Mouse (Mus musculus) skeletal muscle tissue, adult 2 months (tissue): ENCODE results near the gene Mrpl49.
A peak's percentile ranks its signal among the peaks of the same experiment; 100 is the strongest.

ENCODE experiments used
- DNase-seq: peaks from one replicate; pipeline ENCODE4 v3.0.0-alpha.2; 2012; ENCODE audit warnings: low read depth, low spot score

Mrpl49 gene

DNA sequence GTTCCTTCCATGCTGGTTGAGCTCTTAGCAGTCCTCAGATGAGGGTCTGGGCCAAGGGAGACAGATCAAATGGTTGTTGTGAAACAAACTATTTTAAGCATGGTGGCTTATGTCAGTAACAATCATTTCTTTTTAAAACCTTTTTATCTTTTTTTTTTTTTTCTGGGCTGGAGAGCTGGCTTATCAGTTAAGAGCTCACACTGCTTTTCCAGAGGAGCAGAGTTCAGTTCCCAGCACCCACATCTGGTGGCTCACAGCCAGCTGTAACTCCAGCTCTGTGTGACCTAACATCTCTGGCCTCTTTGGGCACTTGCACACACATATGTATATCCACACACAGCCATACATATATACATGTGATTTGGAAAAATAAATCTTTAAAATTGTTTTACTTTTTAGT lies 19.9 kb downstream of the Mrpl49 start:
- DNase-seq = no peak

DNA sequence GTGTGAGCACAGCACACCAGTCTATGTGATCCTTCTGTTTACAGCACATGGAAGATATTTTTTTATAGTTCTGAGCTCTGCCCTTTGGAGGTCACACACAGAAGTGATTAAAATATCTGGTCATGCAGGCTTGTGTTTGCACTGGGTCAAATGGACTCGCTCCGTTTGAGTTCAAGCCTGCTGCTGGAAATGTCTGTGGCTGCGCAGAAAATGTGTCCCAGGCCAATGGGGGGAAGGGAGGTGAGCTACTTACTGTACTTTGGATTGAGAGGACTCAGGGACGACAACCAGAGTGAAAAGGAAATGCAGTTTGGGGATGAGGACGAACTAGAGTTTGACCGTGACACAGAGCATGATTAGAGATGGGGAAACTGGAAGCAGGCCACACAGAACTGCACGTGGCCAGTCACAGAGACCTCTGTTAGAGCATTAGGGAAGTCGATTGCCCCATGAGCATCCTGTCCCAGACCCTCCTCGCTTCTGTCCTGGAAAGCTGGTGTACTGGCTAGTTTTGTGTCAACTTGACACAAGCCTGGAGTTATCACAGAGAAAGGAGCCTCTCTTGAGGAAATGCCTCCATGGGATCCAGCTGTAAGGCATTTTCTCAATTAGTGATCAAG lies 21.5 kb downstream of the Mrpl49 start:
- no peak for DNase-seq

DNA sequence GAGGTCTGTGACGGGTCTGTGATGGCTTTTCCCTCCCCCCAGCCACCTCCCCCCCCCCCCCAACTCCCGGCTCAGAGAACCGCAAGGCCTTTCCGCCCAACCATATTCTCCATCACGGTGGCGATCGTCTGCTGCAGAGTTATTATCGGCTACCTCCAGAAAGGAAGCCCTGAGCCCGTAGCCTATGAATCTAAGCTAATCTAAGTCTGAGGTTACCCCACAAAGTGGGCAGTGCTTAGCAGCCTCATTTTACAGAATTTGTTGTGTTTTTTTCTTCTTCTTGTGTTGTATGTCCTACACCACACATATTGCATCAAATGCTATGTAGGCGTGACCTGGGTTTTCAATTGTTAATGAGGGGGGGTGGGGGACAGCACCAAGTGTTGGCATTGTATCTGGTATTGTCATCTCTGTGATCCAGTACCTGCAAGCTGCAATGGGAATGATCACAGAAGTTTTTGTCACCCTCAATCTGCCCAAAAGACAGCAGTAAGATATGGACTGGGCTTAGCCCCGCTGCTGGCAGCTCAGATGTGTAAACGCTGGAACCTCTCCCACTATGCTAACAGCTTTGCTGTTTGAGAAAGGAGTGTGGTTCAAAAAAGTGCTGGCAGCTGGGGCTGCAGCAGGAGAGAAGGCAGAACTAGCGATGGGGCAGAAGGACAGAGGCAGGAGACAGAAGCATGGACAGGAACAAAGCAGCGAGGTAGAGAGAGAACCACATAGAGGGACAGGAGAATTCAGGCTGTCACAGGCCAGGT lies 26.9 kb downstream of the Mrpl49 start:
- DNase-seq = no peak

DNA sequence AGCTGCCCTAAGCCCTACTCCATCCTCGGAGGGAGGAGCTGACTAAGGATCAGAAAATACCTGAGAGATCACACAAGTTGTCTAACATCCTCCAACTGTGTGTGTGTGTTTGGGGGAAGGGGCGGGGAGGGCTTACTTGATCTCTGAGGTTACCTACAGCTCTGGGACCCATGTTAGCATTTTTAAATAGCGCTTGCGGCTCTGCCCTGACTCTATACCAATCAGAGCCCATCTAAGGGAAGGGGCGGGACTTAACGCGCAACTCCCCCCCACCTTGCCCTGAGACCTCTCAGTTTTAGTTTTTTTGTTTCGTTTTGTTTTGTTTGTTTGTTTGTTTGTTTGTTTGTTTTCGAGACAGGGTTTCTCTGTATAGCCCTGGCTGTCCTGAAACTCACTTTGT lies 28.2 kb downstream of the Mrpl49 start:
- no peak for DNase-seq

DNA sequence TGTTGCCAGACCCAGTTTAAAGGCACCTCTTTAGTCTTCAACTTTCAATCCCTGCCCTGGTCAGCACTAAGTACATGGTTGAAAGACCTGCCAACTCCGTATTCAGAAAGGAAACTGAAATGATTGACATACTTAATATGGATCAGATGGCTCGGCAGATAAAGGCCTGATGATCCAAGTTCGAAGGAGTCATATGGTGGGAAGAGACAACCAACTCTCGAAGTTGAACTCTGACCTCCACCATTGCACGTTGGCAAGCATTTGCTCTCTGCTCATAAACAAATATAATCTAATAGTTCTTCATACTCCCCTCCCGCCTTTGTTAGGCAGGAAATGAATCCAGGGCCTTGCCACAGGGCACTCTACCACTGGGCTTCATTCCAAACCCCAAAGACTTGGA lies 28.6 kb downstream of the Mrpl49 start:
- DNase-seq = no peak

DNA sequence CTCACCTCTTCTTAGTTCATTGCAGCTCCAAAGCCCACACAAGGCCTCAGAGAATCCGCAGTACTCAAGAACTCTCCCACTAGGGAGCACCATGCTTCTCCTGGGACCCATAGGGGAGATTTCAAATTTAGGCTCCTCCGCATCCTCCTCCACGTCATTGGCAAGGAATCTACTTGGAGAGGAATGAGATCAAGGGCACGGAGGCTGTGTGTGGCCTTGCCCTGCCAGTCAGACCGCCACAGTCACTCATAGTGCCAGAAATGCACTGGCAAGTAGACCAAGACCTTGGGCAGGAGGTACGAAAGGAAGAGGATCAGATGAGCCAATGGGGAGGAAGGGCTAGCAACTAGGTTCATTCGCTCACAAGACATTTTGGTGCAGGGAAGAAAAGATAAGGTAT lies 33.7 kb downstream of the Mrpl49 start:
- no peak for DNase-seq

DNA sequence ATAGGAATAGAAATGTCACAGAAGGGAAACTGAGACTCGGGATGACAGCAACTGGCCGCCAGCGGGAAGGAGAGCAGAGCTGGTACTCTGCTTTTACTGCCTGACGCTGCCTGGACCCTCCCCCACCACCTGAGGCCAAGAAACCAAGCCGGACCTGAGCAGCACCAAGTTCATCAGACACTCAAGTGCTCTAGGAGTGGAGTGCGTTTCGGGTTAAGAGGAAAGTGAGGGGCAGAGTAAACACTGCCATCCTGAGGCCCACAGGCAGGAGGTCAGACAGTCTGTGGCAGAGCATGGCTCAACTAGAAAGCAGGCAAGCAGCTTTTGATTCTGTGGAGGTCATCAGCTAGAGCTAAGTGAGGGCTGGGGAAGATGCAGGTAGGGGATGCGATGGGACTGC lies 34.5 kb downstream of the Mrpl49 start:
- no peak for DNase-seq

DNA sequence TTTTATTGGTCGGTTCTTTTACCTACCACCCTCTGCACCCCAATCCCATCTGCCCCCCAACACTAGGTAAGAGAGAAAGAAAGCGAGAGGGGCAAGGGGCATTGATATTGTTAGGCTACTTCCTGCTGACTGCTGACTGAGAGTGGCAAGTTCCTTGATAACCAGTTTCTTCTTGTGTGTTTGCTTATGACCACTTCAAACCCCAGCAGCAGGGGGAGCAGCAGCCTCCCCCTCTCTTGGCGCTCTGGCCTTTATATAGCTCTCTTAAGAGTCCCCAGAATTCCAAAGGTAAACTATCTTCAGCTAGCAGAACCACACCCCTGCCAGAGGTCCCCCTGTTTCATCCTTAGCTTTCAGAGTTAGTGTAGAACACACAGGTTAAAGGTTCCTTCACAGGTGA lies 37.3 kb downstream of the Mrpl49 start:
- no peak for DNase-seq

DNA sequence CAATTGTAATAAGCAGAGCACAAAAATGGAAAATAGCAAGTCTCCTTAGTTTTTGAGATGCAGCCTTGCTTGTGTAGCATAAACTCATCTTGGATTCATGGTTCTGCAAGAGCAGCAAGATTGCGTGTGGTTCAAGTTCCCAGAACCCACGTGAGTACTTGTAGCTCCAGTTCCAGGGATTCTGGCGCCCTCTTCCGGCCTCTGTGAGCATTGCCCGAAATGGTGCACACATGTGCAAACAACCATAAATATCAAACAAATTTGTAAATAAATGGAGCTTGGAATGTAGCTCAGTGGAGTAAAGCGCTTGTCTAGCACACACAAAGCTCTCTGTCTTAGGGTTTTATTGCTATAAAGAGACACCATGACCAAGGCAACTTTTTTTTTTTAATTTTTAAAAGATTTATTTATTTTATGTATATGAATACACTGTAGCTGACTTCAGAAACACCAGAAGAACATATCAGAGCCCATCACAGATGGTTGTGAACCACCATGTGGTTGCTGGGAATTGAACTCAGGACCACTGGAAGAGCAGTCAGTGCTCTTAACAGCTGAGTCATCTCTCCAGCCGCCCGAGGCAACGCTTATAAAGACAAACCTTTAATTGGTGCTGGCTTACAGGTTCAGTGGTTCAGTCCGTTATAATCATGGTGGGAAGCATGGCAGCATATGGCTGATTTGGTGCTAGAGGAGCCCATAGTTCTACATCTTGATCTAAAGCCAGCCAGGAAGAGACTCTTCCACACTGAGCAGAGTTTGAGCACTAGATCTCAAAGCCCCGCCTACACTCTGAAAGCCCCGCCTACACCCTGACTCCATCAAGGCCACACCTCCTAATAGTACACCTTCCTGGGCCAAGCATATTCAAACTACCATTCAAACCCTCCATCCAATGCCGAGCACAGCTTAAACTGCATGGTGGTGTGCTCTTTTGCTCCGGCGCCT lies 39.2 kb downstream of the Mrpl49 start:
- peak; percentile 94 for DNase-seq

DNA sequence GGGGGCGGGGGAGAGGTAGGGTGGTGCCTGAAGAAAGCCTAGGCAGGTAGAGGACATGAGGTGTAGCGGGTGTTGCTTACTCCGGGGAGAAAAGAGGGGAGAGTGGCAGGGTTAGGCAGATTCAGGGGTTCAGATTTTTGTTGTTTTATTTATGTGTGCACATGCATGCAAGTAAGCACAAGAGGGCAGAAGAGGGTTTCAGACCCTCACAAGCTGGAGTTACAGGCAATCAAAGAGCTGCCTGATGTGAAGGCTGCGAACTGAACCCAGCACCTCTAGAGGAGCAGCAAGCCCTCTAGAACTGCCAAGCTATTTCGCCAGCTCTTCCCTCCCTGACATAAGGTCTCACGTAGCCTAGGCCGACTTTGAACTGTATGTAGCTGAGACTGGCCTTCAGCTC lies 41.1 kb downstream of the Mrpl49 start:
- peak; percentile 31 for DNase-seq

DNA sequence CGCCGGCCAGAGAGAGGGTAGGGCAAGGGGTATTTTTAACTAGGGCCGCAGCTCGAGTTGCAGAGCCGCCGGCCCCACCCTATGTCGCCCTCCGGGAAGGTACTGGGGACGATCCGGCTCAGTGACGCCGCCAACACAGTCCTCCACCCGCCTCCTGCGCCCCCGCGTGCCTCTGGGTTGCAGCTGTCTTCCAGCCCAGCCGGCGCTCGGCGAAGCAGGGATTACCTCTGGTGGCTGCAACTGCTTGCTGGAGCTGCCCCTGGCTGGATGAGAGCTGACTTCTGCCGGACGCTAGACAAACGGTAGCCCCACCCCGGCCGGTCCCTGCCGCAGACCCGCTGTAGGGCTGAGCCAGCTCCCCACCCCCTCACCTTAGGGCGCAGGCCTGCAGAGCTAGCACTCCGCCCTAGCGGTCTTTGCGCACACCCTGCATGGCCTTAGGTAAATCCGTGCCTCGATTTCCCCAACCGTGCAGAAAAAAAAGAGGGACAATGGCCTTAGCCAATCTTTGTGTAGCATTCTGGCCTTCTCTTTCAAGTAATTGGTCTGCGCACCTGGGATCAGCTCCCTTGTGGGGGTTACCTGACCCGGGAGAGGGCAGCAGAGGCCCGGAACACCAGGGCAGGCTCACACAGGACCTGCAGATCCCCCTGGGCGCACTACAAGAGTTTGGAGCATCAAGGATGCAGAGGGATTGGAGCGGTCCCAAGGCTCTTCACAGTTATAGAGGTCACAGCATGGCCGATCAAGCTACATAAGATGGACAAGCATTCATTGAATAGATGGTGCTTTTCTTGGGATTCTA lies 41.9 kb downstream of the Mrpl49 start, which contains the start of gene Capn1:
Gene Capn1, minus strand, starts transcription at position 387 of the 805 bp plus-strand sequence.
- peak; percentile 84 for DNase-seq

DNA sequence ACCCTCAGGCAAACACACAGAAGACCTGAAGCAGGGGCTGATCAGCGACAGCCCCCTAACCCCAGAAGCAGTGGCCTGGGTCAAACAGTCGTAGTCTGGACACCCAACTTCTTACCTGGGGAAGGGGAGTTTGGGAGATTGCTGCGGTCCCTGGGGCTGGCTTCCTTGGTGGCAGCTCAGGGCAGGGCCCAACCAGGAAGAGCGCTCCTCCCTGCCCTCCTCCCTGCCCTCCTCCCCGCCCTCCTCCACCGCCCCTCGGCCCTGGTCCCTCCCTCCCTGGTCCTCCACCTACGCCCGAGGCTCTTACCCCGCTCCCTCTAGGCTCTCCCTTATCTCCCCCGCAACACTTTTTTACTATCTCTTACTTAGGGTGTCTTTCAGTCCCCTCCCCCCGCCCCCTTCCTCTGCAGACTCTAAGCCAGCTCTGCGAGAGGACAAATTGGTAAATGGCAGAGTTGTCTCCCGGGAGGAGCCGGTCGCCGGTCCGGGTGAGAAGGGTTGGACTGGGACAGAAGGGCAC lies 42.5 kb downstream of the Mrpl49 start:
- no peak for DNase-seq

DNA sequence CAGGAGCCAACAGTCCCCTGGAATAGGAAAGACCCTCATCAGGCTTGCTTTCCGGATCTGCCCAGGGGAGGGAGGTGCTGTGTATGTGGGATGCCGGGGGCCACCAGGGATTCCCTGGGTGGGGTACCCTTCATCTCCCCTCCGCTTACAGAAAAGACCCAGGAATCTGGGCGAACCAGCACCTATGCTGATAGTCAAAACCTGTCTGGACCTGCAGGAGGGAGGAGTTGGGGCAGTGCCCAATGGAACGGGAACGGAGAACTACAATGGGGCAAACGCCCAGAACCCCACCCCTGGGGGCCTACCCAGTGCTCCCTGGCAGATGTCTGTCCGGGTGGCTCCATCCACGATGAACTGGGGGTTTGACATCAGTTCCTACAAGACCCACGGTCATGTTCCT lies 43.9 kb downstream of the Mrpl49 start:
- DNase-seq = no peak

DNA sequence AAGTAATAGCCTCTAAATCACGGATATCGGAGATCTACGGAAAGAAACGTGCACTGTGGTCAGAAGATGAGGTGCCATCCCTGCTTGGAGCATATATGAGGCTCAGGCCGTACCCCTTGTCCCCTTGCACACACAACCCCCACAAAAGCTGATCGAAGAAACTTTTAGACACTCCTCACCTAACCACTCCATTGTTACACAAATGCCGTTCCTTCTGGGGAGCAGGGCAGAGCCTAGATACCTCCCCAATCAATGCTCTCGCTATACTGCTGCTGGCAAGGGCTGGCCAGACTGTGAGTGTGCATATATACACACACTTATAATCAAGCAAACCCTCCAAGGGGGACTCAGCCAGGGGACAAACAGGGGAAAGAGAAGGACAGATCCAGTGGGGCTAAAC lies 48.4 kb downstream of the Mrpl49 start:
- DNase-seq = no peak

DNA sequence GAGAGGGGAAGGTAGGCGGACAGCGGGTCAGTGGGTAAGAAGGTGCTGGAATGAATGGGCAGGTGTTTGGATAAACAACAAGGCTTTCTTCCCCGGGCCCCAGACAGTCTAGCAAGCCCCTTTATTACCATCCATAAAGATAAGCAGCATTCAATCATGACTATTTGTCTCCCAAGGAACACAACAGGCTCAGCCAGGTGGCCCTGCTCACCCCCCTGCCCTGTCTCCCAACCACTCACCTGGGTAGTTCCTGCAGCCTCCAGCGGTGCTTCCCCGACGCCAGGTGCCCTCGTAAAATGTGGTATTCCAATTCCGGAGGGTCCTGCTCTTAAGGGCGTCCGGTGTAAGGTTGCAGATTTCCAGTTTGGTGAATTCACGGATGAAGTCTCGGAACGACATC lies 50.6 kb downstream of the Mrpl49 start:
- DNase-seq = no peak

DNA sequence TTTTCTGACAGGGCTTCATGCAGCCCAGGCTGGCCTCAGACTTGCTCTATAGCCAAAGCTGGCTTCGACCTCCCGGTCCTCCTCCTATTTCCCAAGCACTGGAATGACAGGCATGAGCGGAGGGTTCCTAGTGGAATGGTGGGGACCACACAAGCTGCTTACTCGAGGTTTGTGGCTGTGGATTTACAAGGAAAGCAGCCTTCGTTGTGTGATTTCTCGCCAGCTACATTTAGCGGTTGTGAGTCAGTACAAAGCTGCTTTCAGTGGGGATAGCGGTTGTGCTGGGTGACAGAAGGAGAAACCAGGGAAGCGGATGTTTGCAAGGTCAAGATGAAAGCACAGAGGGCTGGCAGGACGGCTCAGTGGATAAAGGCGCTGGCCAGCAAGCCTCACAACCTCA lies 52.0 kb downstream of the Mrpl49 start:
- DNase-seq = no peak
